Mouse (Mus musculus) embryonic stem cell, embryonic (primary cell): ENCODE results near the gene Pcmt1.

Experiments
- CTCF ChIA-PET, 4 experiments: fragments of 300-600 bp in 2 of 4; fragments of 350-600 bp in 2 of 4; sonication (Branson Sonifier 250); formaldehyde crosslinking; loops; one replicate each; lab custom pipeline; 2022; ENCODE audit warnings: inconsistent platforms in 2 of 4; lab: Charles Lee
- POLR2A ChIA-PET, 4 experiments: fragments of 300-600 bp in 2 of 4; fragments of 350-600 bp in 2 of 4; sonication (Branson Sonifier 250); formaldehyde crosslinking; loops; one replicate each; lab custom pipeline; 2022; ENCODE audit warnings: antibody characterized with exemption in 4 of 4, inconsistent platforms in 1 of 4; lab: Charles Lee

The Pcmt1 gene

GRCm38 (mm10) chr10:7617146-7617545 is 63.8 kb downstream of the Pcmt1 start:
- POLR2A ChIA-PET, result interaction anchor here (0.6 to 9.1 kb wide), 25 partner anchors 8 to 1769 kb away, joined by 3 to 72 read pairs (median 5); partner anchors contain the start of genes Cnksr3 (in 1 of the 4), Katna1 (in 1 of the 4), Lrp11 (in 1 of the 4) and Ulbp1 (in 1 of the 4)

GRCm38 (mm10) chr10:7614834-7615233 is 66.1 kb downstream of the Pcmt1 start:
- ChIA-PET POLR2A (interaction anchor here in 3 of 4 experiments (0.6 to 9.1 kb wide), 13 partner anchors 9 to 226 kb away, joined by 3 to 72 read pairs (median 8); partner anchors contain the start of genes Lrp11 (in 2 of the 3) and Katna1 (in 1 of the 3)), CTCF (no interaction called here)

More at GRCm38 (mm10) chr10:7617146-7617545, 63.8 kb downstream of the Pcmt1 start:
- CTCF ChIA-PET, result interaction anchor here in 3 of 4 experiments (0.6 to 0.7 kb wide), 5 partner anchors 26 to 82 kb away, joined by 3 to 16 read pairs (median 3); partner anchors contain the start of genes Lats1 (in 1 of the 3) and Pcmt1 (in 1 of the 3)

- POLR2A ChIA-PET, result interaction anchor here (0.6 to 9.1 kb wide), 68 partner anchors 8 to 1704 kb away, joined by 3 to 72 read pairs (median 4); partner anchors contain the start of genes Lats1 (in 3 of the 4), Lrp11 (in 3 of the 4), Pcmt1 (in 3 of the 4) and Katna1 (in 2 of the 4)
These were observed 68.7 kb downstream of the Pcmt1 start for GRCm38 (mm10) chr10:7612210-7612609.

GRCm38 (mm10) chr10:7611647-7612046 is 69.3 kb downstream of the Pcmt1 start:
- ChIA-PET CTCF (interaction anchor here in 3 of 4 experiments (0.6 to 1.2 kb wide), 4 partner anchors 10 to 1133 kb away, joined by 3 to 8 read pairs (median 4); no protein-coding TSS in a partner anchor), POLR2A (interaction anchor here (0.6 to 9.1 kb wide), 65 partner anchors 9 to 1703 kb away, joined by 3 to 72 read pairs (median 4); partner anchors contain the start of genes Lrp11 (in 3 of the 4), Katna1 (in 2 of the 4), Lats1 (in 2 of the 4) and Pcmt1 (in 2 of the 4))

More at GRCm38 (mm10) chr10:7612210-7612609, 68.7 kb downstream of the Pcmt1 start:
- CTCF ChIA-PET, result interaction anchor here in 3 of 4 experiments (0.6 to 1.2 kb wide), 5 partner anchors 11 to 1133 kb away, joined by 3 to 8 read pairs (median 4); no protein-coding TSS in a partner anchor

- ChIA-PET CTCF (no interaction called here), POLR2A (interaction anchor here in 3 of 4 experiments (0.5 to 9.1 kb wide), 7 partner anchors 8 to 220 kb away, joined by 3 to 71 read pairs (median 4); partner anchors contain the start of gene Lrp11 (in 1 of the 3))
These were observed 72.3 kb downstream of the Pcmt1 start for GRCm38 (mm10) chr10:7608611-7609010.

GRCm38 (mm10) chr10:7606437-7606836 is 74.5 kb downstream of the Pcmt1 start:
- POLR2A ChIA-PET, result interaction anchor here in 2 of 4 experiments (0.6 to 1.9 kb wide), 3 partner anchors 8 to 149 kb away, joined by 3 to 11 read pairs (median 3); no protein-coding TSS in a partner anchor
- CTCF ChIA-PET, result no interaction called here

- ChIA-PET CTCF (no interaction called here), POLR2A (interaction anchor here in 1 of 4 experiments (2.0 kb wide), 1 partner anchor 22 kb away, joined by 4 read pairs; no protein-coding TSS in a partner anchor)
These were observed 75.8 kb downstream of the Pcmt1 start for GRCm38 (mm10) chr10:7605168-7605567.

GRCm38 (mm10) chr10:7600647-7601046 is 80.3 kb downstream of the Pcmt1 start:
- CTCF ChIA-PET, result interaction anchor here in 3 of 4 experiments (0.6 to 1.9 kb wide), 12 partner anchors 9 to 267 kb away, joined by 3 to 7 read pairs (median 4); no protein-coding TSS in a partner anchor
- POLR2A ChIA-PET, result interaction anchor here in 3 of 4 experiments (0.6 to 7.2 kb wide), 9 partner anchors 10 to 158 kb away, joined by 3 to 71 read pairs (median 4); partner anchors contain the start of gene Lrp11 (in 1 of the 3)

GRCm38 (mm10) chr10:7598177-7598576 is 82.8 kb downstream of the Pcmt1 start:
- CTCF ChIA-PET, result interaction anchor here in 1 of 4 experiments (0.6 kb wide), 1 partner anchor 14 kb away, joined by 3 read pairs; no protein-coding TSS in a partner anchor
- POLR2A ChIA-PET, result interaction anchor here in 3 of 4 experiments (0.6 to 7.2 kb wide), 11 partner anchors 8 to 128 kb away, joined by 3 to 71 read pairs (median 4); partner anchors contain the start of genes Katna1 (in 1 of the 3) and Lrp11 (in 1 of the 3)

GRCm38 (mm10) chr10:7596251-7596650 is 84.7 kb downstream of the Pcmt1 start:
- CTCF ChIA-PET, result interaction anchor here in 1 of 4 experiments (0.6 kb wide), 1 partner anchor 153 kb away, joined by 3 read pairs; no protein-coding TSS in a partner anchor
- POLR2A ChIA-PET, result interaction anchor here in 2 of 4 experiments (0.6 to 2.1 kb wide), 6 partner anchors 15 to 375 kb away, joined by 3 to 13 read pairs (median 6); no protein-coding TSS in a partner anchor

- CTCF ChIA-PET, result no interaction called here
- POLR2A ChIA-PET, result interaction anchor here in 1 of 4 experiments (0.8 to 2.1 kb wide), 2 partner anchors 9 to 17 kb away, joined by 3 to 13 read pairs; no protein-coding TSS in a partner anchor
These were observed 86.1 kb downstream of the Pcmt1 start for GRCm38 (mm10) chr10:7594797-7595196.

GRCm38 (mm10) chr10:7590792-7591191 is 90.1 kb downstream of the Pcmt1 start:
- CTCF ChIA-PET, result interaction anchor here in 2 of 4 experiments (1.3 to 2.0 kb wide), 2 partner anchors 10 kb away, joined by 6 to 7 read pairs; no protein-coding TSS in a partner anchor
- POLR2A ChIA-PET, result interaction anchor here in 3 of 4 experiments (0.6 to 5.1 kb wide), 14 partner anchors 8 to 376 kb away, joined by 3 to 72 read pairs (median 6); partner anchors contain the start of gene Nup43 (in 1 of the 3)

- ChIA-PET CTCF (interaction anchor here in 2 of 4 experiments (0.7 to 2.0 kb wide), 4 partner anchors 10 to 120 kb away, joined by 3 to 7 read pairs (median 4); no protein-coding TSS in a partner anchor), POLR2A (interaction anchor here in 3 of 4 experiments (0.5 to 5.1 kb wide), 23 partner anchors 8 to 241 kb away, joined by 3 to 72 read pairs (median 4); partner anchors contain the start of genes Katna1 (in 2 of the 3), Nup43 (in 1 of the 3) and Ulbp1 (in 1 of the 3))
These were observed 90.7 kb downstream of the Pcmt1 start for GRCm38 (mm10) chr10:7590234-7590689.

- CTCF ChIA-PET, result interaction anchor here in 1 of 4 experiments (0.7 to 1.3 kb wide), 3 partner anchors 11 to 119 kb away, joined by 3 to 6 read pairs (median 3); no protein-coding TSS in a partner anchor
- POLR2A ChIA-PET, result interaction anchor here in 3 of 4 experiments (0.5 to 5.1 kb wide), 26 partner anchors 8 to 242 kb away, joined by 3 to 72 read pairs (median 4); partner anchors contain the start of genes Katna1 (in 2 of the 3), Ulbp1 (in 2 of the 3) and Nup43 (in 1 of the 3)
These were observed 91.2 kb downstream of the Pcmt1 start, which contains the start of gene Lrp11 for GRCm38 (mm10) chr10:7589592-7590233. TSS of gene Lrp11 (plus strand) at chr10:7589800.

GRCm38 (mm10) chr10:7586771-7587170 is 94.2 kb downstream of the Pcmt1 start:
- ChIA-PET POLR2A (interaction anchor here in 1 of 4 experiments (0.7 kb wide), 1 partner anchor 27 kb away, joined by 3 read pairs; no protein-coding TSS in a partner anchor), CTCF (no interaction called here)

- CTCF ChIA-PET, result interaction anchor here in 2 of 4 experiments (0.6 to 1.4 kb wide), 2 partner anchors 18 to 38 kb away, joined by 3 to 4 read pairs; no protein-coding TSS in a partner anchor
- POLR2A ChIA-PET, result interaction anchor here in 3 of 4 experiments (1.1 to 2.0 kb wide), 10 partner anchors 9 to 372 kb away, joined by 3 to 8 read pairs (median 4); partner anchors contain the start of gene Katna1 (in 1 of the 3)
These were observed 97.9 kb downstream of the Pcmt1 start for GRCm38 (mm10) chr10:7582891-7583557.
